9 mouse cellular contexts compared by ENCODE assay signal in the genomic region with DNA sequence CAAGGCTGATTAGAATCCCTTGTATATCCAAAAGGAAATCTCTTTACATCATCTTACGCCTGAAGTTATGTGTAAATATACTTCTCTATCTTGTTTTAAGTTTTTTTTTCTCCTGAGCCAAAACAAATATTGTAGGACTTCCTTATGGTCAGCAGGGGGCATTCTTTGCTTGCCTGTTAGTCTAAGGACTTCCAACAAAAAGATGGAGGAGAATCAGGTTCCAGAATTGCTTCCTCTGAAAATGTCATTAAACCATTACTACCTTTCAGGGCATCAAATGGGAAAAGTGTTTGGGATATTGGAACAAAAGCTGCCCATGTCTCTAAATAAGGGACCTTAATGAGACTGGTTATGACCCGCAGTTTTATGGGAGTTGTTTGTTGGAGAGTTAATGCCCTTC. TPM values are rescaled to one million over a fixed set of nuclear protein-coding genes. Genes with fewer than 3 reads are reported as not detected.
A peak's percentile ranks its signal among the peaks of the same experiment; 100 is the strongest.
DNase-seq lines count a peak whose midpoint lies in the region; ATAC-seq and TF ChIP-seq lines count a peak whose summit lies in the region.
"Had no signal": no experiment of that assay in that cellular context is flagged by ENCODE, and none has a peak within 500 bp of the region (broad histone marks: within the 10 kb centered on the region; RNA-seq: fewer than 3 reads in every experiment).

No protein-coding gene starts in this region.

- H3K4me1 ChIP-seq in liver, postnatal 0 days (ENCODE audit: insufficient read depth), result no peaks in the 10 kb centered on the region

- H3K27ac ChIP-seq in liver, postnatal 0 days (ENCODE audit: low read depth), result no peak overlapping the region

- no peak overlapping the region for H3K4me2 ChIP-seq in liver, postnatal 0 days (ENCODE audit: low read depth, low read length)

- TF ChIP-seq CTCF in liver, postnatal 0 days (IDR thresholded peaks at IDR 0.05; ENCODE audit: low read depth), result peak; percentile 69

- H3K27me3 ChIP-seq in liver, postnatal 0 days (ENCODE audit: insufficient read depth, low read length), result no peaks in the 10 kb centered on the region

- H3K9ac ChIP-seq in liver, postnatal 0 days (replicated peaks), result no peak overlapping the region

- H3K4me3 ChIP-seq in liver, postnatal 0 days (ENCODE audit: low read depth, low read length), result no peak overlapping the region

- 84% methylated on average over 2 of the region's 2 CpGs for WGBS in liver, postnatal 0 days (ENCODE audit: insufficient replicate concordance)

- no peak for TF ChIP-seq EP300 in liver, postnatal 0 days (IDR thresholded peaks at IDR 0.05; ENCODE audit: low read depth)

- no peaks in the 10 kb centered on the region for H3K9me3 ChIP-seq in liver, postnatal 0 days (ENCODE audit: low read length)
- H3K9me3 ChIP-seq: G1E had no signal

- peaks cover 56% of the 10 kb centered on the region for H3K36me3 ChIP-seq in liver, postnatal 0 days (replicated peaks; ENCODE audit: insufficient read depth, low read length)

- no peak for ATAC-seq in liver, postnatal 0 days
- ATAC-seq in erythroblast, adult 5-6 weeks (replicated peaks; ENCODE audit: low FRiP score, poor library complexity, severe bottlenecking), result no peak

- DNase-seq in embryo, embryonic 10 days (ENCODE audit: low spot score), result peak; percentile 71
- no peak for DNase-seq in embryo, embryonic 9.5 days (ENCODE audit: extremely low spot score)
- no peak for DNase-seq in liver, postnatal 0 days
- DNase-seq in liver, result no peak
- DNase-seq in forelimb bud, embryonic 11.5 days (ENCODE audit: low read depth, low spot score), result peak; percentile 57
- DNase-seq in retina, postnatal 1 day, result peak; percentile 66
- no peak for DNase-seq in thymus, postnatal 25 days

RNA-seq across cellular contexts. Expression of a gene that starts 24.1 kb away (rescaled TPM):
- 75.8 and 80.6 TPM in 2 replicates for polyA plus RNA-seq in liver, postnatal 0 days (2015; fragmentation: Nextera tagmentation; extraction: Ambion mirVana)
- total RNA-seq in erythroblast, adult 5-6 weeks (2015; ENCODE audit: low replicate concordance), result 5.4 and 18.8 TPM in 2 replicates
- 13.0 and 28.2 TPM in 2 replicates for total RNA-seq in erythroblast, adult 5-6 weeks (2017; ENCODE audit: low replicate concordance)

RNA-seq across cellular contexts. Expression of a gene that starts 28.4 kb away (rescaled TPM):
- polyA plus RNA-seq in liver, postnatal 0 days (2015; fragmentation: Nextera tagmentation; extraction: Ambion mirVana), result 72.0 and 75.4 TPM in 2 replicates
- 74.4 and 106 TPM in 2 replicates for total RNA-seq in erythroblast, adult 5-6 weeks (2015; ENCODE audit: low replicate concordance)
- 93.5 and 113 TPM in 2 replicates for total RNA-seq in erythroblast, adult 5-6 weeks (2017; ENCODE audit: low replicate concordance)

RNA-seq across cellular contexts. Expression of a gene that starts 41.3 kb away (rescaled TPM):
- 2.3 and 2.5 TPM in 2 replicates for polyA plus RNA-seq in liver, postnatal 0 days (2015; fragmentation: Nextera tagmentation; extraction: Ambion mirVana)
- 0.19 and 1.7 TPM in 2 replicates for total RNA-seq in erythroblast, adult 5-6 weeks (2015; ENCODE audit: low replicate concordance)
- 0.42 and 3.7 TPM in 2 replicates for total RNA-seq in erythroblast, adult 5-6 weeks (2017; ENCODE audit: low replicate concordance)

RNA-seq across cellular contexts. Expression of a gene that starts 41.7 kb away (rescaled TPM):
- polyA plus RNA-seq in liver, postnatal 0 days (2015; fragmentation: Nextera tagmentation; extraction: Ambion mirVana), result 12.9 and 15.0 TPM in 2 replicates
- 16.5 and 17.6 TPM in 2 replicates for total RNA-seq in erythroblast, adult 5-6 weeks (2015; ENCODE audit: low replicate concordance)
- 9.5 and 9.6 TPM in 2 replicates for total RNA-seq in erythroblast, adult 5-6 weeks (2017; ENCODE audit: low replicate concordance)

RNA-seq across cellular contexts. Expression of a gene that starts 46.0 kb away (rescaled TPM):
- polyA plus RNA-seq in liver, postnatal 0 days (2015; fragmentation: Nextera tagmentation; extraction: Ambion mirVana), result 0.17 and 0.23 TPM in 2 replicates
- not detected in 2 replicates for total RNA-seq in erythroblast, adult 5-6 weeks (2015; ENCODE audit: low replicate concordance)
- not detected in 2 replicates for total RNA-seq in erythroblast, adult 5-6 weeks (2017; ENCODE audit: low replicate concordance)

Comparison
In these comparisons a context has a peak if more than half of its experiments do, and no peak if none do; other contexts are left out.
1. DNase-seq: peak in embryo, embryonic 10 days (single experiment), forelimb bud, embryonic 11.5 days (single experiment) and retina, postnatal 1 day (single experiment); none in embryo, embryonic 9.5 days (single experiment), liver, postnatal 0 days (single experiment), liver (single experiment) and thymus, postnatal 25 days (single experiment).